Mouse (Mus musculus) thymus, postnatal 14 days (tissue): Measurements from ENCODE around the gene Cript.
"Not testable (repeated sequence)": the region's sequence is repeated elsewhere in the genome, so short reads cannot be mapped to it uniquely, and the experiment has no call there.

Experiments
- DNase-seq: peaks from one replicate; pipeline ENCODE4 v3.0.0; 2021

Gene Cript

GRCm38 (mm10) chr17:87050469-87051175, 25.3 kb downstream of the Cript start:
- DNase-seq = no peak

GRCm38 (mm10) chr17:87051652-87052051, 26.3 kb downstream of the Cript start:
- no peak for DNase-seq

- no peak for DNase-seq
Measured at GRCm38 (mm10) chr17:87052432-87052831, 27.1 kb downstream of the Cript start.

GRCm38 (mm10) chr17:87053921-87054320, 28.6 kb downstream of the Cript start:
- DNase-seq = no peak

- DNase-seq = no peak
Measured at GRCm38 (mm10) chr17:87055051-87055459, 29.7 kb downstream of the Cript start.

GRCm38 (mm10) chr17:87055663-87056062, 30.3 kb downstream of the Cript start:
- no peak for DNase-seq

- no peak for DNase-seq
Measured at GRCm38 (mm10) chr17:87056761-87057160, 31.4 kb downstream of the Cript start.

- no peak for DNase-seq
Measured at GRCm38 (mm10) chr17:87057486-87058266, 32.3 kb downstream of the Cript start.

GRCm38 (mm10) chr17:87062639-87063038, 37.3 kb downstream of the Cript start:
- no peak for DNase-seq

GRCm38 (mm10) chr17:87063461-87063860, 38.1 kb downstream of the Cript start:
- no peak for DNase-seq

- peak; percentile 42 for DNase-seq
Measured at GRCm38 (mm10) chr17:87063969-87064368, 38.6 kb downstream of the Cript start.

GRCm38 (mm10) chr17:87068997-87069396, 43.6 kb downstream of the Cript start:
- DNase-seq = no peak

- DNase-seq = not testable (repeated sequence)
Measured at GRCm38 (mm10) chr17:87072183-87072582, 46.8 kb downstream of the Cript start.

- no peak for DNase-seq
Measured at GRCm38 (mm10) chr17:87072766-87073440, 47.6 kb downstream of the Cript start.

GRCm38 (mm10) chr17:87073470-87073869, 48.1 kb downstream of the Cript start:
- no peak for DNase-seq

- not testable (repeated sequence) for DNase-seq
Measured at GRCm38 (mm10) chr17:87078217-87078616, 52.9 kb downstream of the Cript start.

GRCm38 (mm10) chr17:87080724-87081123, 55.4 kb downstream of the Cript start:
- DNase-seq = no peak

- no peak for DNase-seq
Measured at GRCm38 (mm10) chr17:87082547-87082946, 57.2 kb downstream of the Cript start.

GRCm38 (mm10) chr17:87083671-87084070, 58.3 kb downstream of the Cript start:
- no peak for DNase-seq
